Mouse (Mus musculus) liver, embryonic 12.5 days (tissue): ENCODE results near the gene Gimap5. TPM values are rescaled to one million over a fixed set of nuclear protein-coding genes. Genes with fewer than 3 reads are reported as not detected.

Source experiments
- ATAC-seq: fragments of 200-750 bp; cut with Nextera tagmentation; 2 replicates; pipeline ENCODE4 v1.8.0; 2017; ENCODE audit warnings: moderate number of reproducible peaks, mild to moderate bottlenecking, moderate library complexity
- H3K27ac ChIP-seq: fragments of 300-500 bp; sonication (generic); 2 replicates; pipeline ENCODE4 v1.5.1; 2016; ENCODE audit warnings: mild to moderate bottlenecking
- H3K27me3 ChIP-seq: fragments of 300-500 bp; sonication (generic); replicated peaks from 2 replicates; pipeline ENCODE4 v1.6.1; 2016; ENCODE audit warnings: mild to moderate bottlenecking, moderate library complexity
- H3K36me3 ChIP-seq: fragments of 300-500 bp; sonication (generic); 2 replicates; pipeline ENCODE4 v1.6.1; 2016; ENCODE audit warnings: mild to moderate bottlenecking, moderate library complexity
- H3K4me1 ChIP-seq: fragments of 300-500 bp; sonication (generic); 2 replicates; pipeline ENCODE4 v1.6.1; 2016
- H3K4me2 ChIP-seq: fragments of 300-500 bp; sonication (generic); 2 replicates; pipeline ENCODE4 v1.6.1; 2016; ENCODE audit warnings: mild to moderate bottlenecking, moderate library complexity
- H3K4me3 ChIP-seq: fragments of 300-500 bp; sonication (generic); 2 replicates; pipeline ENCODE4 v1.5.1; 2016; ENCODE audit warnings: mild to moderate bottlenecking, moderate library complexity
- H3K9ac ChIP-seq: fragments of 300-500 bp; sonication (generic); 2 replicates; pipeline ENCODE4 v1.6.1; 2016; ENCODE audit warnings: mild to moderate bottlenecking, moderate library complexity
- H3K9me3 ChIP-seq: fragments of 300-500 bp; sonication (generic); replicated peaks from 2 replicates; pipeline ENCODE4 v1.6.1; 2016; ENCODE audit warnings: mild to moderate bottlenecking, moderate library complexity
- WGBS: fragments of 180-500 bp; shearing (Covaris S2); methylation state at CpG from one replicate; pipeline ENCODE4 v1.1.7; 2016; ENCODE audit not compliant: insufficient replicate concordance; 5-methylcytosine and 5-hydroxymethylcytosine counted together
- polyA plus RNA-seq: library from polyadenylated mRNA; unstranded; fragments of >200 nt; fragmentation: Nextera tagmentation; extraction: Ambion mirVana; gene quantifications from 2 replicates; pipeline ENCODE4 v1.2.1, GENCODE M21; 2016

Gene Gimap5
- polyA plus RNA-seq, 1 experiment from 2014 or later = 3.0 TPM

DNA sequence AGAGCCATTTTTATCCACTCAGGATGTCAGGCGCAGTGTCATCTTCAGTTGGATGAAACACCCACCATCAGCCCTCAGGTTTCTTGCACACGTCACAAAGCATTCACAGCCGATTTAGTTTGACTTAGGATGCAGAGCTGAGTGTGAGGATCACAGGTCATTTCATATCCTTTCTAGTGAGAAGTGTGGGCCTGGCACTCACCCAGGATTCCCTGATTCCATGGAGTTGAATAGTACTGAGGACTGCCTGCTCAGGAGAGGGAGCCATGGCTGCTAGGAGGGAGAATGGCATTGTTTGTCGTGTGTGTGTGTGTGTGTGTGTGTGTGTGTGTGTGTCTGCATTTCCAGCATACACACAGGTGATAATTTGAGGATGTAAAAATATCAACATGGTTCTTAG is 25.7 kb upstream of the Gimap5 start:
- no peak overlapping the region for H3K4me3 ChIP-seq
- H3K4me2 ChIP-seq = no peak overlapping the region
- no peak overlapping the region for H3K27ac ChIP-seq
- H3K4me1 ChIP-seq = no peaks in the 10 kb centered on the region
- no peaks in the 10 kb centered on the region for H3K27me3 ChIP-seq
- WGBS = 81% methylated on average over 4 of the region's 4 CpGs
- ATAC-seq = no peak
- no peak overlapping the region for H3K9ac ChIP-seq
- H3K9me3 ChIP-seq = no peaks in the 10 kb centered on the region
- H3K36me3 ChIP-seq = no peaks in the 10 kb centered on the region

GRCm38 (mm10) chr6:48723468-48723867 is 22.5 kb upstream of the Gimap5 start:
- H3K36me3 ChIP-seq = no peaks in the 10 kb centered on the region
- no peaks in the 10 kb centered on the region for H3K9me3 ChIP-seq
- H3K4me2 ChIP-seq = no peak overlapping the region
- H3K27me3 ChIP-seq = no peaks in the 10 kb centered on the region
- ATAC-seq = no peak
- H3K4me1 ChIP-seq = no peaks in the 10 kb centered on the region
- H3K9ac ChIP-seq = no peak overlapping the region
- no peak overlapping the region for H3K27ac ChIP-seq
- 53% methylated on average over 8 of the region's 8 CpGs for WGBS
- no peak overlapping the region for H3K4me3 ChIP-seq

DNA sequence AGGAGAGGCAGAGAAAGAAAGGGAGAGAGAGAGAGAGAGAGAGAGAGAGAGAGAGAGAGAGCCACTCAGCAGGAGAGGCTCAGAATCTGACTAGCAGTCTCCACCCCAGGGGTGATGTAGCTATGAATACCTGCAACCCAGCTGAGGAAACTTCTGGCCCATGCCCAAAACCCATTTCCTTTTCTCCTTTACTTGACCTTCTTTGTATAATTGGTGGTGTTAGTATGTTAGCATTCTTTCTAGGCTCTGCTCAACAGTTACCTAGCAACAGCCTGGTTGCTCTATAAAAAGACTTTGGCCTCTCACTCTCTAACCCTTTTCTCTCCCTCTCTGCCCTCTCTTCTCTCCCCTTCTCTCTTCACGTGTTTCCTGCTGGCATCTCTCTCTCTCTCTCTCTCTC is 20.5 kb upstream of the Gimap5 start:
- Histone ChIP-seq H3K4me3 (no peak overlapping the region), H3K27ac (no peak overlapping the region), H3K4me1 (no peaks in the 10 kb centered on the region), H3K9ac (no peak overlapping the region), H3K36me3 (no peaks in the 10 kb centered on the region), H3K9me3 (no peaks in the 10 kb centered on the region), H3K27me3 (no peaks in the 10 kb centered on the region), H3K4me2 (no peak overlapping the region)
- WGBS = 14% methylated on average over 1 of the region's 1 CpGs
- ATAC-seq = no peak

GRCm38 (mm10) chr6:48727761-48728160 is 18.2 kb upstream of the Gimap5 start:
- no peak overlapping the region for H3K9ac ChIP-seq
- no peaks in the 10 kb centered on the region for H3K9me3 ChIP-seq
- no peaks in the 10 kb centered on the region for H3K27me3 ChIP-seq
- no peaks in the 10 kb centered on the region for H3K4me1 ChIP-seq
- 71% methylated on average over 5 of the region's 5 CpGs for WGBS
- H3K4me2 ChIP-seq = no peak overlapping the region
- no peak overlapping the region for H3K4me3 ChIP-seq
- no peaks in the 10 kb centered on the region for H3K36me3 ChIP-seq
- ATAC-seq = no peak
- H3K27ac ChIP-seq = no peak overlapping the region

- no peaks in the 10 kb centered on the region for H3K9me3 ChIP-seq
- 19% methylated on average over 8 of the region's 8 CpGs for WGBS
Observed at GRCm38 (mm10) chr6:48732864-48733304, 13.1 kb upstream of the Gimap5 start.

DNA sequence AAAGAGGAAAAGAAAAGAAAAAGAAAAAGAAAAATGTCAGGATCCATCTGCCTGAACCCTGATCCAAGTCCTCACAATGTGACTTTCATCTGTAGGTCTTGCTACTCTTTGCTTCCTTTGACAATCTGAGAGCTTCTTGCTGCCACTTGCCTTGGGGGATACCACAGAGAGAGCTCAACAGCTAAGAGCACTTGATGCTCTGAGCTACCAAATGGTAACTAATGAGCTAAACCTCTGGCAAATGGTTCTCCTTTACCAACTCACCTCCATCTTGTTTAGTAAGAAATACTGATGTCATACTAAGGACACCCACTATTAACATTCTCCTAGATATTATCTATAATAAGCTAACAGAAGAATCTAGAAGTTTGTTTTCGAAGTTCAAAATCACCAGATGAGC is 12.3 kb upstream of the Gimap5 start:
- Histone ChIP-seq H3K9me3 (no peaks in the 10 kb centered on the region), H3K4me3 (no peak overlapping the region), H3K4me1 (no peaks in the 10 kb centered on the region), H3K27ac (no peak overlapping the region), H3K4me2 (no peak overlapping the region), H3K9ac (no peak overlapping the region), H3K36me3 (no peaks in the 10 kb centered on the region), H3K27me3 (no peaks in the 10 kb centered on the region)
- WGBS = 74% methylated on average over 1 of the region's 1 CpGs
- ATAC-seq = no peak

More at GRCm38 (mm10) chr6:48732864-48733304, 13.1 kb upstream of the Gimap5 start:
- Histone ChIP-seq H3K4me3 (no peak overlapping the region), H3K9ac (no peak overlapping the region), H3K27ac (no peak overlapping the region), H3K4me2 (no peak overlapping the region), H3K27me3 (no peaks in the 10 kb centered on the region), H3K4me1 (no peaks in the 10 kb centered on the region), H3K36me3 (no peaks in the 10 kb centered on the region)
- no peak for ATAC-seq

- no peak overlapping the region for H3K9ac ChIP-seq
- ATAC-seq = no peak
- H3K27me3 ChIP-seq = no peaks in the 10 kb centered on the region
- no peak overlapping the region for H3K4me3 ChIP-seq
- peaks cover 16% of the 10 kb centered on the region for H3K4me1 ChIP-seq
- no peak overlapping the region for H3K27ac ChIP-seq
- no peaks in the 10 kb centered on the region for H3K9me3 ChIP-seq
- no peak overlapping the region for H3K4me2 ChIP-seq
- 35% methylated on average over 2 of the region's 2 CpGs for WGBS
- no peaks in the 10 kb centered on the region for H3K36me3 ChIP-seq
Observed at GRCm38 (mm10) chr6:48737053-48737452, 8.9 kb upstream of the Gimap5 start.

- Histone ChIP-seq H3K4me1 (peaks cover 19% of the 10 kb centered on the region), H3K9ac (no peak overlapping the region), H3K27ac (no peak overlapping the region), H3K4me3 (no peak overlapping the region), H3K36me3 (0 out of 2 replicates have a peak, but pooled peaks cover 4% of the 10 kb centered on the region), H3K27me3 (peaks cover 4% of the 10 kb centered on the region; the same call in 1 of the 2 replicates), H3K9me3 (no peaks in the 10 kb centered on the region), H3K4me2 (no peak overlapping the region)
- WGBS = 73% methylated on average over 5 of the region's 5 CpGs
- no peak for ATAC-seq
Observed at GRCm38 (mm10) chr6:48737688-48738087, 8.3 kb upstream of the Gimap5 start.

DNA sequence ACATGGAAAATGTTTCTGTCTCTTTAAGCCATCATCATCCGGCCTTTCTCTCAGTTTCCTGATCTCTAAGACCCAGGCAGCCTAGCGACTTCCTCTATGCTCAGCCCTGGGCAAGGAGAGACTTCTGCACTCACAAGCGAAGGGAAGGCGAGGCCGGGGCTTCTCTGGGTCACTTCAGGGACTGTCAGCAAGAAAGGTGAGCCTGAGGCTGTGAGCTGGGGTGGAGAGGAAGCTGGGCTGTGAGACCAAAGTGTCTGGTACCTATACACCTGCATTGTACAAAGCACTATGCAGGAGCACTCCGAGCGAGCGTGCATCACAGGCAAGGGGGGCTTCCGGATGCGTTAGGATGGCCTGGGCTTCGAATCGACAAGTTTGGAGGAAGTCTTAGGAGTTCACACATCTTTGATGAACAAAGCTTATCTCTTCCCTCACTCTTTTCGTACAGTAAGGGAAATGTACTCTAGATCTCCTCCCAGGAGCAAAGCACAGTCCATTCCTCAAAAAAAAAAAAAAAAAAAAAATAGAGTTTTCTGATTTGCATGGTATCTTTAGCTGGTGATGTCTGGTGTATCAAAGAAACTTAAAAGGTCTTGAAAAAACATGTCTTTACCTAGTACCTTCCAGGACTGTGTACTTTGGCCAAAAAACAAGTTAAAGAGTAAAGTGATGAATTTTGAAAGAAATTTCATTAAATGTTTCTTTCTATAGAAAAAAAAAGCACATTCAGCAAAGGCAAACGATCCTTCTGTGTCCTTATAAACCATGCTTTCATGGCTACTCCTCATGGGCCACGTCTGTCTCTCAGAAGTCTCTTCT is 6.8 kb upstream of the Gimap5 start, which contains the start of gene Gimap1:
Gene Gimap1 (plus strand): TSS at position 94 of the 819 bp plus-strand sequence.
- Histone ChIP-seq H3K4me2 (peak within 1 kb of the TSS; percentile 33), H3K36me3 (0 out of 2 replicates have a peak, but pooled peaks cover 9% of the 10 kb centered on the region), H3K4me1 (peaks cover 26% of the 10 kb centered on the region), H3K27me3 (peaks cover 7% of the 10 kb centered on the region; the same call in 1 of the 2 replicates), H3K4me3 (peak within 1 kb of the TSS; percentile 45), H3K9ac (no peak within 1 kb of the TSS), H3K9me3 (no peaks in the 10 kb centered on the region), H3K27ac (no peak within 1 kb of the TSS)
- ATAC-seq = no peak
- WGBS = 18% methylated on average over 15 of the region's 15 CpGs

DNA sequence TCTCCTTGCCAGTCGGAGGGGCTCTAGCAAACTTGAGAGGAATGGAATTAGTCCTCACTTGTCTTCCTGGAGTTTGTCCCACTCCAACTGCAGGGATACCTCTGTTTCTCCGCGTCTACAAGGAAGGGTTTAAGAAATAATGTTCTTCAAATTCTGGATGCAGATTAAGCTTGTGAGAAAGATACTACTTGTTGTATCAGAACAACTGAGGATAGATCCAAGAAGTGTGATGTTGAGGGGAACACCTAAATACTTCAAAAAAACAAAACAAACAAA is 6.3 kb upstream of the Gimap5 start:
- H3K4me1 ChIP-seq = peaks cover 26% of the 10 kb centered on the region
- no peak overlapping the region for H3K27ac ChIP-seq
- WGBS = 62% methylated on average over 3 of the region's 3 CpGs
- peak overlapping the region; percentile 31; the same call in 1 of the 2 replicates for H3K4me2 ChIP-seq
- H3K36me3 ChIP-seq = 0 out of 2 replicates have a peak, but pooled peaks cover 9% of the 10 kb centered on the region
- no peaks in the 10 kb centered on the region for H3K9me3 ChIP-seq
- H3K27me3 ChIP-seq = peaks cover 7% of the 10 kb centered on the region; the same call in 1 of the 2 replicates
- H3K9ac ChIP-seq = no peak overlapping the region
- ATAC-seq = no peak
- peak overlapping the region; percentile 22; the same call in 1 of the 2 replicates for H3K4me3 ChIP-seq

DNA sequence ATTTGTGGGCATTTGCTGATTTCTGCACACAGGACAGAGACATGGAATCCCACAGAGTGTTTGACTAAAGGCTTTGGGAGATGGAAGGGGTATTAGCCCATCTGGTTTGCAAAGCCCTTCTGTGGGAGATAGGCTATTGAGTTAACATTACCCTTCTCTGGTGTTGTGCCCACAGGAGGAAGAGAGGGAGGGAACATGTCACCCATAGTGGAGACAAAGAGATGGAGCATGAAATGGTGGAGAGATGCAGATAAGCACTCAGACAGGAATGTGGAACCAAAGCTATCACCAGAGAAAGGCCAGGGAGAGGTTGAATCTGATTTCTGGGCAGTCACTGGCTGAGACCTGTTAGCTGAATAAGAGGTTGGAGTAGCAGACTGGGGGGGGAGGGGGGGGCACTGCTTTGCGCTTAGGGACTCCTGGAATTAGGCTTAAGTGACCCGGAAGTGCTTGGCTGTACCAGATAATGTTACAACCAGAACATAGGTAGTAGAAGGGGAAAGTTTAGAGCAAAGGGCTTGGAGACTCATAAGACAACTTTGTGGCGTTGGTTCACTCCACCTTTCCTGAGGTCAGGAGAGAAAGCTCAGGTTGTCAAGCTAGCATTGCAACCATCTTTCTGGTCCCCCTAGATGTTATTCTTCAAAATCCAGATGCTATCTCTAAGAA is 5.4 kb upstream of the Gimap5 start:
- H3K4me3 ChIP-seq = no peak overlapping the region
- H3K4me2 ChIP-seq = peak overlapping the region; percentile 38
- 31% methylated on average over 3 of the region's 3 CpGs for WGBS
- ATAC-seq = no peak
- H3K36me3 ChIP-seq = 0 out of 2 replicates have a peak, but pooled peaks cover 9% of the 10 kb centered on the region
- no peak overlapping the region for H3K9ac ChIP-seq
- no peaks in the 10 kb centered on the region for H3K9me3 ChIP-seq
- peaks cover 7% of the 10 kb centered on the region; the same call in 1 of the 2 replicates for H3K27me3 ChIP-seq
- peak overlapping the region; percentile 67 for H3K27ac ChIP-seq
- H3K4me1 ChIP-seq = peaks cover 30% of the 10 kb centered on the region

DNA sequence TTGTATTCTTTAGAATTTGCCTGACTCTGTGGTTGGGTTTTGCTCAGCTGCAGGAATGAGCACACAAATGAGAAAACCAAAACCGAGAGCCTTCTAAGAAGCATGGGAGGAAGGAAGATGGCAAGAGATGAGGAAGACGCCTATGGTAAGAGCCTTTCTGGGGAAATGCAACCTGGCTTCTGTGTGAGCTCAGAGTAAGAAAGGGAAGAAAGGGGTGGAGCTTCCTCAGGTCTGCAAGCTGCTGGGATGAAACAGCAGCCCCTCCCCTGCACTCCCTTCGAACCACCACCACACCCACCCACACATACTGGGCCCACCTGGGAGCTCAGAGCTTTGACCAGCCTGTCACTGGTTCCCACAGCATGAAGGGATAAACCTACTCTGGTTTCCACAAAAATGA is 4.7 kb upstream of the Gimap5 start:
- WGBS = 10% methylated on average over 3 of the region's 3 CpGs
- Histone ChIP-seq H3K27me3 (peaks cover 7% of the 10 kb centered on the region; the same call in 1 of the 2 replicates), H3K4me3 (no peak overlapping the region), H3K36me3 (0 out of 2 replicates have a peak, but pooled peaks cover 9% of the 10 kb centered on the region), H3K4me2 (0 out of 2 replicates have a peak overlapping the region, but pooled peaks have one; percentile 38), H3K9ac (no peak overlapping the region), H3K9me3 (no peaks in the 10 kb centered on the region), H3K27ac (peak overlapping the region; percentile 67), H3K4me1 (peaks cover 33% of the 10 kb centered on the region)
- peak; percentile 38; the same call in 1 of the 2 replicates for ATAC-seq
